Mouse (Mus musculus): ENCODE measurements at regions not wholly inside any gene's neighbourhood (a gene's known extent, or its start where the extent isn't known, plus 50 kb on each side); places are given as distances from the start of the nearest gene placed in this dataset.

- TF ChIP-seq CTCF (IDR thresholded peaks at IDR 0.05; ENCODE audit: low read depth, low read length) (no peak), TAL1 (conservative IDR thresholded peaks at IDR 0.05; ENCODE audit: low read depth, low read length) (no peak), GATA1 (IDR thresholded peaks at IDR 0.05; ENCODE audit: borderline replicate concordance, low read length) (no peak), GATA2 (IDR thresholded peaks at IDR 0.05; ENCODE audit: borderline replicate concordance, low read depth, low read length) (no peak), POLR2AphosphoS5 (IDR thresholded peaks at IDR 0.05; ENCODE audit: insufficient replicate concordance, low read depth, low read length) (no peak)
Observed at GRCm38 (mm10) chr15:27063971-27064370, 168.6 kb upstream of the Fbxl7 start.

Data from G1E (cell line).